Mouse (Mus musculus): ENCODE results near the gene N4bp2.

The N4bp2 gene

GRCm38 (mm10) chr5:65864946-65865345, 101.6 kb downstream of the N4bp2 start:
- no peak for DNase-seq

GRCm38 (mm10) chr5:65866591-65866990, 103.3 kb downstream of the N4bp2 start:
- no peak for DNase-seq

- DNase-seq: no peak
Observed at GRCm38 (mm10) chr5:65867380-65868116, 104.2 kb downstream of the N4bp2 start.

GRCm38 (mm10) chr5:65868419-65868818, 105.1 kb downstream of the N4bp2 start:
- no peak for DNase-seq

GRCm38 (mm10) chr5:65869660-65870059, 106.3 kb downstream of the N4bp2 start:
- DNase-seq: no peak

GRCm38 (mm10) chr5:65871276-65871875, 108.1 kb downstream of the N4bp2 start:
- no peak for DNase-seq

- DNase-seq: no peak
Observed at GRCm38 (mm10) chr5:65873212-65873611, 109.9 kb downstream of the N4bp2 start.

- DNase-seq: no peak
Observed at GRCm38 (mm10) chr5:65875269-65875668, 111.9 kb downstream of the N4bp2 start.

- DNase-seq: no peak
Observed at GRCm38 (mm10) chr5:65878367-65878766, 115.0 kb downstream of the N4bp2 start.
